Mouse (Mus musculus): Measurements from ENCODE around the gene Inhbe.

The Inhbe gene

GRCm38 (mm10) chr10:127353909-127354895, at the start of gene Inhbe:
Gene Inhbe (minus strand): TSS chr10:127354411.
- DNase-seq = peak; percentile 92

DNA sequence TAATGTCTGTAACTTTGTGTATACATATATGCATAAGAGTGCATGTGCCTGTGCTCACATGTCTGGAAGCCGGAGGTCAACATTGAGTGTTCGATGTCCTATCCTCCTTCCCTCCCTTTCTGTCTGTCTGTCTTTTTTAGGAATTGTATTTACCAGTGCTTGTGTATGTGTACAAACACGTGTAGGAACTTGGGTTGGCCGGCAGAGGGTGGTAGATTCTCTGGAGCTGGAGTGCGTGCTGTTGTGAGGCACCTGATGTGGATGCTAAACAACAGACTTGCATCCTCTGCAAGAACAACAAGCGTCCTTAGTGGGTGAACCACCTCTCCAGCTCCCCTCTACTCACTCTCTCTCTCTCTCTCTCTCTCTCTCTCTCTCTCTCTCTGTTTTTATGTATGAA, 37.6 kb upstream of the Inhbe start:
- no peak for DNase-seq

- DNase-seq = no peak
Measured at GRCm38 (mm10) chr10:127381743-127382134, 27.5 kb upstream of the Inhbe start.

DNA sequence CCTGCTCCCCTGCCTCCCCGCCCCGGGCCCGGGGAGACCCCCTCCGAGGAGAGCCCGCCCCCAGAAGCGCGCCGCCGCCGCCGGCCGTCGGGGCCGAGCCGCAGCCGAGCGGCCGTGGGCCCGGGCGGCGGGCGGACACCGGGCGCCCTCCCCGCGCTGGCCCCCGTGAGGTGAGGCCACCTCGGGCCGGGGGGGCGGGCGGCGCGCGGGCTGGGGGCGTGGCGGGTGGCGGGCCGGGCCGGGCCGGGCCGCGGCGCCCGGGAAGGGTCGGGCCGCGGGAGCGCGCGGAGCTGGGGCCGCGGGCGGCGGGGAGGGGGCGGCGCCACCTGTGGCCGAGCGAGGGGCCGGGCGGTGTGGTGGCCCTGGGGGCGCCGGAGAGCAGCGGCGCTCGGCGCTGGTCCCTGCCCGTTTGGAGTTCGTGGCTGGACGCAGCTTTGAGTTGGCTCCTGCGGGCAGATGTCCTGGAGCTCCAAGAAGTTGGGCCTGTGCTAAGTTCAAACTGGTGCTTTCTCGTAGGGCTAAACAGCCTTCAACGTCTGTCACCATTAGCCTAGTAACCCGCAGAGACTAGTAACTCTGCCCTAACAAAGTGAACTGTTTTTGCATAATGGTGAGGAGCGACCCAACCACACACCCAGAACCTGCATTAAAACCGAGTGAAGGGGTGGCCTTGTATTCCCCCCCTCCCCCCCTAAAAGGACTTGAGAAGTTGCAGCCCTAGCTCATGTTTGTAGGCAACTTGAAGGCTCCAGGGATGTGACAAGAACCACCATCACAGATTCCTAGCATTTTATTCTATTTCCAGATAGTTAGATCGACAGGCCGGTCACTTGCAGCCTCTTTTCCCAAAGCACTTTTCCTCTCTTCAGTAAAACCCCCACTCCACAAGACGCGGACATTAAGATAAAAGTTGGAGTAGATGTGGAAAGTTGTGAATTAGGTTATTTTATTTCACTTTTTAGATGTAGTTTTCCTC, 26.8 kb upstream of the Inhbe start:
- DNase-seq = peak; percentile 32

GRCm38 (mm10) chr10:127380251-127380691, 26.1 kb upstream of the Inhbe start, which contains the start of gene R3hdm2:
Gene R3hdm2 (plus strand): TSS chr10:127380327.
- DNase-seq = peak; percentile 94

GRCm38 (mm10) chr10:127379654-127380053, 25.4 kb upstream of the Inhbe start:
- DNase-seq = no peak

- DNase-seq = no peak
Measured at GRCm38 (mm10) chr10:127377700-127378099, 23.5 kb upstream of the Inhbe start.

DNA sequence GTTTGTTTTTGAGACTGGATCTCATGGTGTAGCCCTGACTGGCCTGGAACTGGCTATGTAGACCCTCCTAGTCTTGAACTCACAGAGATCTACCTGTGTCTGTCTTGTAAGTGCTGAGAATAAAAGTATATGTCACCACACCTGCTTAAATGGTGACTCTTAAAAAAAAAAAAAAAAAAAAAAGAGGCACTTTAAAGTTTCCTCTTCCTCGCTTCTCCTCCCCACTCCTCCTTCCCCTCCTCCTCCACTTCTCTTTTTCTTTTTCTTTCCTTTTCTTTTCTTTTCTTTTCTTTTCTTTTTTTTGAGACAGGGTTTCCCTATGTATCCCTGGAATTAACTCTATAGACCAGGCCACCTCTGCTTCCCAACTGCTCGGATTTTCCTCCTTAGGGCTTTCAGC, 16.8 kb upstream of the Inhbe start:
- DNase-seq = no peak

GRCm38 (mm10) chr10:127369834-127370820, 15.9 kb upstream of the Inhbe start, which contains the start of gene Inhbc:
Gene Inhbc (minus strand): TSS chr10:127370431.
- no peak for DNase-seq

- DNase-seq = no peak
Measured at GRCm38 (mm10) chr10:127368273-127368672, 14.1 kb upstream of the Inhbe start.

- DNase-seq = no peak
Measured at GRCm38 (mm10) chr10:127367116-127367515, 12.9 kb upstream of the Inhbe start.

DNA sequence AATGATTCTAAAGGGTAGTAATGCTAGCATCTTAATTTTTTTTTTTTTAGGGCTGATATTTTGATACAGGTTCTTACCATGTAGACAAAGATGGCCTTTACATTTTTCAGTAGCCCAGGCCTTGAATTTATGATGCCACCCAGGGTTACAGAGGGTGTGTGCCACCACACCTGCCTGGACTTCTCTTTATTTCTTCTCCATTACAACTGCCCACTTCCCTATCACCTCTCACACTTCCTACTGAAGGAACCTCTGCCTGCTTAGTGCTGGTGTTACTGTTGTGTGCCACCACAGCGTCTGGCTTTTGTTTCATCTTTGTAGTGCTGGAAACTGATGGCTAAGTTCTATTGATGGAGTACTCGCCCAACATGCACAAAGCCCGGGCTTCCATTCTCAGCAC, 6.5 kb upstream of the Inhbe start:
- no peak for DNase-seq

DNA sequence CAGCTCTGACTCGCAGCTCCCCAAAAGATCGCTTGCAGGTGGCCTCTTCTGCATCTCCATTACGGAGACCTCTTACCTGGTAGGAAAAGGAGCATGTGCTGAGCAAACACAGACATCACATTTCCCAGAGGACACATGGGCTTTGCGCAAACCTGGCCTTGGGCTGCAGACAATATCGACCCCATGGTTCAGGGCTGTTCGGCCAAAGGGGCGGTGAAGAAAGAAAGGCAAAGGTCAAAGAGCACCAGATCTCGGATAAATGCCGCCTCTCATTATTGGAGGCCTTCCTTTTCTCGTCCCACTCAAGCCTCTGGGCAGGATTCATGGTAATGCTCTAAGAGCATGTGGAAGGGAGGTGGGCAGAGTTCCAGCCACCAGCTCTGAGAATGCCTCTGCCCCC, 1.1 kb upstream of the Inhbe start:
- no peak for DNase-seq

- no peak for DNase-seq
Measured at GRCm38 (mm10) chr10:127352766-127353165, 1.4 kb downstream of the Inhbe start.

DNA sequence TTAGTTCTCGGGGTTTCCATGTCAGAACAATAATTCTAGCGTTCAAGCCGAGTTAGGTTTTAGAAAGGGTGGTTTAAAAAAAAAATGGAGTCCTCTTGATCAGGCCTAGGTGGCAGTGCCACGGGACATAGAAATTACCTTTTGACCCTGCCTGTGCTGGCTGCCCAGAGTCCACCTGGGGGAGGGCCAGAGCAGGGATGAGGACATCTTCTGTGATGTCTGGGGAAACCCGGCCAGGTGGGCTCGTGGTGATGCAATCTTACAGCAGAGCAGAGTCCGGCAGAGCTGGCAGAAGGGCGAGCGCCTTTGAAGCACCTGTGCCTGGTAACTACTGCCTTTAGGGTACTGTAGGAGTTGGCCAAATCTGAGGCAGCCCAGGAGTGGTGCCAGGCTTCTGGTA, 2.0 kb downstream of the Inhbe start:
- DNase-seq = no peak

DNA sequence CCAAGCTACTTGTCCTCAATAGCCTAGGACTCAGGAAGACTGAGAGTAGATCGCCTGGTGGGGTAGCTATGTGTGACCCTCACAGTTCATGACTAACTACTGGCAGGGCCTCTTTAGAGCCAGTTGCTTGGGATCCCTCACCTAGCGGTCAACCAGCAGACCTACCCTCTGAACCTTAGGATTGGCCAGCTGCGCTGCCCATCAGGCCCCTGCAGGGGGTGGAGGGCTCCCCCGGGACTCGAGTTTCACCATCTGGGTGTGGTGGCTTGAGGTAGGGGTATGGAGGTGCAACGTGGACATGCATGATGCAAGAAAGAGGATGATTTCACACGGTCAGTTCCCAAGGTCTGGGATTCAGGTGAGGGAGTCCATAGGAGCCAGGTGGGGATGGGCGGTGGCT, 2.5 kb downstream of the Inhbe start:
- DNase-seq = no peak

GRCm38 (mm10) chr10:127351285-127351595, 3.0 kb downstream of the Inhbe start:
- no peak for DNase-seq

GRCm38 (mm10) chr10:127350594-127351284, 3.5 kb downstream of the Inhbe start:
- DNase-seq = peak; percentile 80

- peak; percentile 67 for DNase-seq
Measured at GRCm38 (mm10) chr10:127349810-127350209, 4.4 kb downstream of the Inhbe start.

DNA sequence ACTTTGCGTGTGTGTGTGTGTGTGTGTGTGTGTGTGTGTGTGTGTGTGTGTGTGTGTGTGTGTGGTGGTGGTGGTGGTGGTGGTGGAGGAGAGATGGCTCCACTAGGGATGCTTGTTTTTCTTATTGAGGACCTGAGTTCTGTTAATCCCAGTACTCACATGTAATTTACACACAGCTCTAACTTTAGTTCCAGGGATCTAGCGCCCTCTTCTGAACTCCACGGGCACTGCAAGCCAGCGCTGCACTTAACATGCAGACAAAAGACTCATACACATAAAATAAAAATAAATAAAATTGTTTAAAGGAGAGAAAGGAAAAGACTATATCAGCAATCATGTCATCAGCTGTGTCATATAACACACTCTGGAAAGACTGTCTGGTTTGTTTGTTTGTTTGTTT, 5.3 kb downstream of the Inhbe start:
- DNase-seq = no peak

DNA sequence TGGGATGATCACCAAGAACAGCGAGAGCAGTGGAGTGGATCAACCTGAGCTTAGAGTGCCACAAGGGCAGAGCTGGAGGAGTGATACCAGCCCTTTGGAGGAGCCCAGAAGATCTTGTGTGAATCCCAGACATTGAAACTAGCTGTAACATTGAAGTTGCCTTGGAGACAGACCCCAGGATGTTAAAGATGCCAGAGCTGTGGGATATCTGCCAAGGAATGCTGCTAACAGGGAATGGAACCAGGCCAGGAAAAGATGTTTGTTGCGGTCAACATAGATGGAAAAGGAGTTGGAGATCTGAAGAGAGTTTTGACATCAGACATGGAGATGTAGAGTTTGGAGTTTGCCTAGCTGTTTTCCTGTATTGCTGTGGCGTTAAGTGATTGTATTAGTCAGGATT, 8.0 kb downstream of the Inhbe start:
- no peak for DNase-seq

Measured in right cerebral cortex, adult 18-20 months (tissue).